Mouse (Mus musculus) forebrain, embryonic 16.5 days (tissue): ENCODE data around the gene Cbarp. TPM values are rescaled to one million over a fixed set of nuclear protein-coding genes. Genes with fewer than 3 reads are reported as not detected.
"Not testable (repeated sequence)": the region's sequence is repeated elsewhere in the genome, so short reads cannot be mapped to it uniquely, and the experiment has no call there.

ENCODE experiments used
- ATAC-seq: fragments of 200-750 bp; cut with Nextera tagmentation; 2 replicates; pipeline ENCODE4 v1.8.0; 2017; ENCODE audit warnings: mild to moderate bottlenecking, moderate library complexity
- H3K27ac ChIP-seq: fragments of 300-500 bp; sonication (generic); 2 replicates; pipeline ENCODE4 v1.5.1; 2014; ENCODE audit warnings: low read length, control low read depth
- H3K27me3 ChIP-seq: fragments of 300-500 bp; sonication (generic); replicated peaks from 2 replicates; pipeline ENCODE4 v1.6.1; 2014; ENCODE audit warnings: low read length; ENCODE audit not compliant: control insufficient read depth, insufficient read depth
- H3K36me3 ChIP-seq: fragments of 300-500 bp; sonication (generic); 2 replicates; pipeline ENCODE4 v1.6.1; 2014; ENCODE audit not compliant: control insufficient read depth, insufficient read depth
- H3K4me1 ChIP-seq: fragments of 300-500 bp; sonication (generic); replicated peaks from 2 replicates; pipeline ENCODE4 v1.6.1; 2014; ENCODE audit warnings: low read length; ENCODE audit not compliant: control insufficient read depth, insufficient read depth
- H3K4me2 ChIP-seq: fragments of 300-500 bp; sonication (generic); 2 replicates; pipeline ENCODE4 v1.6.1; 2014; ENCODE audit warnings: mild to moderate bottlenecking, low read length, control low read depth
- H3K4me3 ChIP-seq: fragments of 300-500 bp; sonication (generic); replicated peaks from 2 replicates; pipeline ENCODE4 v1.5.1; 2014; ENCODE audit warnings: mild to moderate bottlenecking, low read length, control low read depth
- H3K9ac ChIP-seq: fragments of 300-500 bp; sonication (generic); replicated peaks from 2 replicates; pipeline ENCODE4 v1.6.1; 2014; ENCODE audit warnings: low read depth, low read length, control low read depth
- H3K9me3 ChIP-seq: fragments of 300-500 bp; sonication (generic); 2 replicates; pipeline ENCODE4 v1.6.1; 2016; ENCODE audit warnings: low read length; ENCODE audit not compliant: control insufficient read depth
- WGBS: fragments of 180-500 bp; shearing (Covaris S2); extraction: QIAGEN DNeasy Blood & Tissue Kit; methylation state at CpG from one replicate; pipeline ENCODE4 v1.1.7; 2014; 5-methylcytosine and 5-hydroxymethylcytosine counted together
- polyA plus RNA-seq: library from polyadenylated mRNA; unstranded; fragments of >200 nt; fragmentation: Nextera tagmentation; extraction: Ambion mirVana; gene quantifications from 2 replicates; pipeline ENCODE4 v1.2.1, GENCODE M21; 2015

Cbarp gene
- polyA plus RNA-seq, 1 experiment from 2014 or later, result 44.5 TPM

DNA sequence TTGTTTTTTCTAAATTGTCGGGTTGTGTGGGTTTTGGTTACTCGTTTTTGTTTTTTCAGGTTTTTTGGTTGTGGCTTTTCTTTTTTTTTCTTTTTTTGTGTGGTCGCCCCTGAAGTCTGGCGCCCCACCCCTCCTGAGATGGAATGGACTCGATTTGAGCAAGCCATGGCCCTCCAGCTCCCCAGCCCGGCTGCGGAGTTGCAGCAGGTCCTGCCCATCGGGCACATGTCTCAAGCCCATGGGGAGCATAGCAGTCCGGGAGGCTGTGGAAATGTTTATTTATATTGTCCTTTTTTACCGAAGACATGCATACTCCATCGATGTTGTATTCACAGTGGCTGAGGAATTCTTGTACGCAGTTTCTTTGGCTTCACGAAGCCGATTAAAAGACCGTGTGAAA lies 30.6 kb upstream of the Cbarp start:
- H3K27me3 ChIP-seq, result no peaks in the 10 kb centered on the region
- ATAC-seq, result no peak
- no peak overlapping the region for H3K27ac ChIP-seq
- no peak overlapping the region for H3K4me2 ChIP-seq
- no peak overlapping the region for H3K4me3 ChIP-seq
- no peaks in the 10 kb centered on the region for H3K9me3 ChIP-seq
- peaks cover 52% of the 10 kb centered on the region for H3K4me1 ChIP-seq
- WGBS, result 92% methylated on average over 15 of the region's 15 CpGs
- peaks cover 18% of the 10 kb centered on the region for H3K36me3 ChIP-seq
- H3K9ac ChIP-seq, result no peak overlapping the region

DNA sequence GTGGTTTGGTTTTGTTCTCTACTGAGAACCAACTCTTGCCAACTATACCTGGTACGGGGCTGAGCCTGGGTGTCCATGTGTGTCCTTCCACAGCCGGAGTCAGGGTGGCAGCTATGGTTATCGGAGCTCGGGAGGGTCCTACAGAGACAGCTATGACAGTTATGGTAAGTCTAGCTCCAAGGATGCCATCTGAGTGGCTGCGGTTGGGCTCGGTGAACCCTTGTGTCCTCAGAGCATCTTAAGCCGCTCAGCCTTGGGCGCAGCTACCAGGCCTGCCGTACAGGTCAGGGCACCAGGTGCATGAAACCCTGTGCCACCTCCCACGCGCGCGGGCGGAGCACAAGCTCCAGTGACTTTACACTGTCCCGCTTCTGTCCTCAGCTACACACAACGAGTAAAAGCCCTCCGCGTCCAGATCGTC lies 30.0 kb upstream of the Cbarp start:
- H3K9me3 ChIP-seq, result no peaks in the 10 kb centered on the region
- no peak overlapping the region for H3K27ac ChIP-seq
- 97% methylated on average over 19 of the region's 19 CpGs for WGBS
- no peak overlapping the region for H3K4me2 ChIP-seq
- peaks cover 18% of the 10 kb centered on the region for H3K36me3 ChIP-seq
- H3K4me1 ChIP-seq, result peaks cover 54% of the 10 kb centered on the region
- H3K27me3 ChIP-seq, result no peaks in the 10 kb centered on the region
- no peak overlapping the region for H3K9ac ChIP-seq
- H3K4me3 ChIP-seq, result no peak overlapping the region
- no peak for ATAC-seq

- Histone ChIP-seq H3K27ac (no peak overlapping the region), H3K27me3 (no peaks in the 10 kb centered on the region), H3K4me2 (no peak overlapping the region), H3K9me3 (no peaks in the 10 kb centered on the region), H3K9ac (no peak overlapping the region; the same call in 1 of the 2 replicates), H3K4me3 (no peak overlapping the region), H3K4me1 (peaks cover 59% of the 10 kb centered on the region), H3K36me3 (peaks cover 18% of the 10 kb centered on the region)
- WGBS, result 97% methylated on average over 16 of the region's 16 CpGs
- ATAC-seq, result no peak
Observed at GRCm38 (mm10) chr10:80170052-80170451, 29.4 kb upstream of the Cbarp start.

GRCm38 (mm10) chr10:80169651-80170050 lies 29.0 kb upstream of the Cbarp start:
- WGBS, result 93% methylated on average over 7 of the region's 7 CpGs
- no peak overlapping the region for H3K27ac ChIP-seq
- H3K36me3 ChIP-seq, result peaks cover 18% of the 10 kb centered on the region
- H3K9me3 ChIP-seq, result no peaks in the 10 kb centered on the region
- no peak overlapping the region for H3K4me2 ChIP-seq
- H3K27me3 ChIP-seq, result no peaks in the 10 kb centered on the region
- no peak overlapping the region; the same call in 1 of the 2 replicates for H3K9ac ChIP-seq
- no peak for ATAC-seq
- H3K4me3 ChIP-seq, result no peak overlapping the region
- H3K4me1 ChIP-seq, result peaks cover 63% of the 10 kb centered on the region

- Histone ChIP-seq H3K4me1 (peaks cover 69% of the 10 kb centered on the region), H3K36me3 (peaks cover 18% of the 10 kb centered on the region), H3K27me3 (no peaks in the 10 kb centered on the region), H3K9me3 (no peaks in the 10 kb centered on the region), H3K9ac (peak overlapping the region; percentile 95), H3K4me3 (peak overlapping the region; percentile 63), H3K27ac (peak overlapping the region; percentile 96; the same call in 1 of the 2 replicates), H3K4me2 (peak overlapping the region; percentile 67)
- WGBS, result 71% methylated on average over 1 of the region's 1 CpGs
- no peak for ATAC-seq
Observed at GRCm38 (mm10) chr10:80169070-80169469, 28.4 kb upstream of the Cbarp start.

DNA sequence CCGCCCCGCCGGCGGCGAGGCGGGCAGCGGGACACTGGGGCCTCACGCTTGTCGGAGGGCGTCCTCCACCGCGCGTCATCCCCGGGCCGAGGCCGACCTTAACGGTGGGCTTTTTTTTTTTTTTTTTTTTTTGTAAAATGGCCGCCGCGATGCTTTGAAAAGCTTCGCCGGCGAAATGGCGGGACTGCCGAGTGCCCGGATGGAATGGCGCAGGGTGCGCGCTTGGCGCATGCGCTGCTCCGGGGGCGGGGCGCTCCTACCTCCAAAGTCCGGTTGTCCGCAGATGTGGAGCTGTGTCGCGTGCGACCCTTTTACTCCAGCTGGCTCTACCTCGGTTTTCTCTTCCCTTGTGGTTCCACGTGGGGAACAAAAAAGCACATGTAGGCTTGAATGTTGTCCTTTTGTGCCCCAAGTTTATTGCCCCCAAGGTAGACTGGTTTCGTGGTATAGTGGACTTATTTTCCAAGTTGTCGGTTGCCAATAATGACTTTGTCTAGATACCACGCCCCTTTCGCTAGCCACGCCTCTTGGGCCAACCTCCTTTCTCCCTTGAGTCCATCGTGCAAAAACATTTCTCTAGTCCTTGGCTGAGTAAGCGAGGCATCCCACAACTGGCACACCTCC lies 27.5 kb upstream of the Cbarp start:
- H3K27me3 ChIP-seq, result no peaks in the 10 kb centered on the region
- WGBS, result under 1% methylated on average over 48 of the region's 48 CpGs
- H3K4me1 ChIP-seq, result peaks cover 67% of the 10 kb centered on the region
- H3K4me3 ChIP-seq, result peak overlapping the region; percentile 63
- H3K36me3 ChIP-seq, result peaks cover 18% of the 10 kb centered on the region
- H3K27ac ChIP-seq, result peak overlapping the region; percentile 96
- peak overlapping the region; percentile 67 for H3K4me2 ChIP-seq
- H3K9ac ChIP-seq, result peak overlapping the region; percentile 95
- H3K9me3 ChIP-seq, result no peaks in the 10 kb centered on the region
- peak; percentile 15 for ATAC-seq

- peak overlapping the region; percentile 95 for H3K9ac ChIP-seq
- H3K4me3 ChIP-seq, result peak overlapping the region; percentile 63
- H3K36me3 ChIP-seq, result peaks cover 18% of the 10 kb centered on the region
- ATAC-seq, result peak; percentile 90
- no peaks in the 10 kb centered on the region for H3K9me3 ChIP-seq
- peaks cover 65% of the 10 kb centered on the region for H3K4me1 ChIP-seq
- under 1% methylated on average over 50 of the region's 55 CpGs for WGBS
- no peaks in the 10 kb centered on the region for H3K27me3 ChIP-seq
- H3K27ac ChIP-seq, result peak overlapping the region; percentile 96
- peak overlapping the region; percentile 67 for H3K4me2 ChIP-seq
Observed at GRCm38 (mm10) chr10:80167460-80168037, 26.9 kb upstream of the Cbarp start.

DNA sequence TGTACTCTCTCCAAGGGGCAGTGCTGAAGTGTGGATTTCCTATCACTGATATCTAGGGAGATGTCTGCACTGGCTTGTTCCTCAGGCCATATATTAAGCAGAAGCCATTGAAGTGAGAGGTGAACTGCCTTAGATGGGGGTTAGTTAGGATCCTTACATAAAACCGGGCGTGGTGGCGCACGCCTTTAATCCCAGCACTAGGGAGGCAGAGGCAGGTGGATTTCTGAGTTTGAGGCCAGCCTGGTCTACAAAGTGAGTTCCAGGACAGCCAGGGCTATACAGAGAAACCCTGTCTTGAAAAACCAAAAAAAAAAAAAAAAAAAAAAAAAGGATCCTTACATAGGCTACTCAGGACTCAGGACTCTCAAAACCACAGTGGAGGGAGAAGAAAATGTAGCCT lies 25.5 kb upstream of the Cbarp start:
- peaks cover 56% of the 10 kb centered on the region for H3K4me1 ChIP-seq
- not testable (repeated sequence) for ATAC-seq, H3K27me3 ChIP-seq, H3K9me3 ChIP-seq, H3K4me3 ChIP-seq
- peak overlapping the region; percentile 94 for H3K4me2 ChIP-seq
- peak overlapping the region; percentile 73 for H3K27ac ChIP-seq
- H3K36me3 ChIP-seq, result peaks cover 12% of the 10 kb centered on the region
- 88% methylated on average over 4 of the region's 4 CpGs for WGBS
- H3K9ac ChIP-seq, result peak overlapping the region; percentile 69; the same call in 1 of the 2 replicates

- ATAC-seq, result no peak
- H3K36me3 ChIP-seq, result peaks cover 6% of the 10 kb centered on the region; the same call in 1 of the 2 replicates
- peak within 1 kb of the TSS; percentile 53 for H3K4me3 ChIP-seq
- H3K9me3 ChIP-seq, result no peaks in the 10 kb centered on the region
- WGBS, result 14% methylated on average over 20 of the region's 20 CpGs
- peak within 1 kb of the TSS; percentile 88 for H3K27ac ChIP-seq
- no peaks in the 10 kb centered on the region for H3K27me3 ChIP-seq
- peak within 1 kb of the TSS; percentile 94 for H3K4me2 ChIP-seq
- H3K4me1 ChIP-seq, result peaks cover 60% of the 10 kb centered on the region
- peak within 1 kb of the TSS; percentile 69 for H3K9ac ChIP-seq
Observed at GRCm38 (mm10) chr10:80165392-80166128, 24.9 kb upstream of the Cbarp start, which contains the start of gene Cirbp. TSS of gene Cirbp (plus strand) at chr10:80165985.
